Mouse (Mus musculus): ENCODE measurements around the gene Ccdc9b.

Ccdc9b gene

DNA sequence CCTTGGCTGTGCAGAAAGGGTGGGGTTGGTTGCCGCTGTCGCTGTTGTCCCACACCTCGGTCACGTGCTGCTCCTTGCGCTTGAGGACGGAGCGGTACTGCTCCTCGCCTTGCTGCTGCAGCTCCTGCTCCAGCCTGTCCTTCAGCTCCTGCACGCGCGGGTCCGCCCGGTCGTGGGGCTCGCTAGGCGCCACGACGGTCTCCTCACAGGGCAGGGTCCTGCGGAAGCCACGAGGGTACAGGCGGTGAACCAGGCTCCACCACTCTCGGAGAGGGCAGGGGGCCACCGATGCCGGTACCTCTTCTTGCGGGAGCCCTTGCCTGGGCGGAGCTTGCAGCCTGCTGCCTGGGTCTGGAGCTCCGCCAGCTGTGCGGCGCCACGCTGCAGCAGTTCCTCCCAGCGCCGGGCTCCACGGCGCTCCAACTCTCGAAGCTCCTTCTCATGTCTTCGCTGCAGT, 51.4 kb downstream of the Ccdc9b start:
- no peak for DNase-seq (ENCODE audit: low read depth)

DNA sequence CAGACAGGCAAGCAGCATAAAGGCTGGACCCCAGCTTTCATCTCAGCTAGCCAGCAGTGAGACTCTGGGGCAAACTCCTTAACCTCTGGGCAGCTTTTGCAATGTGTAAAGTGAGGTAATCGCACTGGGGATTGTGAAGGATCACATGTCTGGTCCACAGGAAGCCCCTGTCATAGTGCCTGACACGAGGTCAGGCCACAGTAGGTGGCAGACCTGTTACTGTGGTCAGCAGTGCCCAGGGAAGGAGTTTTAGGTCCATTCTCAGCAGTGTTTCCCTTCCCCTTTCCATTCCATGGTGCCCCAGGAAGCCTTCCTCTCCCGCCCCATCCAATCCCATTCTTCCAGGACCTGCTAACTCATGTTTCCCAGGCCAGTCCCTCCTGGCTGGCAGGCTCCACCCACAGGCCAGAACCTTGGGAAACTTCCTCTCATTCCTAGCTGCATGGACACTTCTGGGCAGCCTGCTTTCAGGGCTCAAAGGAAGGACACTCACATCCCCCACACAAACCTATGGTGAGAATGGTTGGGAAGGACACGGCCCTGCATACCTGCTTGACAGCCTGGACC, 52.7 kb downstream of the Ccdc9b start:
- peak; percentile 76 for DNase-seq (ENCODE audit: low read depth)

DNA sequence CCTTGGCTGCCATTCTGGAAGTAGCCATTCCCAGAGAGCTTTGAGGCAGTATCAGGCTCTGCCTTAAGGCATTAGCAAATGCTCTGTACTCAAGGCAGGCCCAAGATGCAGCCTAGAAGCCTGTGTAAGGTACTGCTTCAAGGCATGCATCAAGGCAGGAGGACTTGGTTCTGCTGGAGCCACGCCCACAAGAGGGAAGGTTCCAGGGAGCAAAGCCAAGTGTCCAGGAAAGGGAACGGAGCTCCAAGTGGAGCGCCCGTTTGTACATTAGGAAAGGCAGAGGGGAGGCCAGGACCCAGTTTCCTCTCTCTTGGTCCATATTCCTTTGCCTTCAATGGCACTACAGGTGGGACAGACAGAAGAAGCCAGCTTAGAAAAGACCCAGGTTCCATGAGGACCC, 54.0 kb downstream of the Ccdc9b start:
- no peak for DNase-seq (ENCODE audit: low read depth)

DNA sequence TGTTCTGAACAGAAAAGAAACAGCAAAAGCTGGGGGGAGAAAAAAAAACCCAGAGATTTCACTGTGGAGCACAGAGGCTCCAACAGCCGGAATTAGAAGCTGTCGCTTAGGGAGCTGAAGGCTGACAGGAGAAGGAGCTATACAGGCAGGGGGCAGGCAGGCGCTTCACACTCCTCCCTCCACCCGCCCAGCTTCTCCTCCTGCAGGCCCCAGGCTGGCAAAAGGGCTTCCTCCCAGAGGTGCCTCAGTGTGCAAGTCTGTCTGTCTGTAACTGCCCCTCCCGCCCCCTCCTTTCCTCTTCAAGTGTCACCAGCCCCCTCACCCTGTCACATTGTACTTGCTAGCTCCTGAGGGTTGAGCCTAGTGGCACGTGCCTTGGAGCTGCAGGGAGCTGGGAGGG, 56.0 kb downstream of the Ccdc9b start:
- DNase-seq (ENCODE audit: low read depth) = peak; percentile 76

Measured in 416B (cell line).